Mouse (Mus musculus) myocyte (in vitro differentiated cells): ENCODE measurements around the gene Osbpl6. TPM values are rescaled to one million over a fixed set of nuclear protein-coding genes. Genes with fewer than 3 reads are reported as not detected.

Source experiments
- H3K27me3 ChIP-seq: one replicate; pipeline ENCODE4 v1.6.1; 2011; ENCODE audit not compliant: control insufficient read depth, insufficient read depth, insufficient read length
- H3K36me3 ChIP-seq: one replicate; pipeline ENCODE4 v1.6.1; 2011; ENCODE audit not compliant: control insufficient read depth, insufficient read depth
- H3K4me2 ChIP-seq: one replicate; pipeline ENCODE4 v1.6.1; 2011; ENCODE audit warnings: low read depth, control low read depth
- H3K4me3 ChIP-seq: one replicate; pipeline ENCODE4 v1.5.1; 2011; ENCODE audit warnings: mild to moderate bottlenecking, control low read depth, moderate library complexity
- H3K79me2 ChIP-seq: one replicate; pipeline ENCODE4 v1.6.1; 2011; ENCODE audit not compliant: control insufficient read depth, insufficient read depth
- H3ac ChIP-seq: one replicate; pipeline ENCODE4 v1.6.1; 2011; ENCODE audit not compliant: control insufficient read depth, insufficient read length
- CEBPB ChIP-seq: IDR thresholded peaks from 2 replicates; pipeline ENCODE4 v1.6.1; 2011; ENCODE audit warnings: mild to moderate bottlenecking, moderate library complexity; ENCODE audit not compliant: poor library complexity, insufficient read depth, severe bottlenecking
- E2F4 ChIP-seq: IDR thresholded peaks from one replicate; pipeline ENCODE4 v1.6.1; 2011; ENCODE audit warnings: mild to moderate bottlenecking, control low read depth, moderate library complexity; ENCODE audit not compliant: insufficient read depth
- MAX ChIP-seq: IDR thresholded peaks from one replicate; pipeline ENCODE4 v1.6.1; 2011; ENCODE audit warnings: low read depth, mild to moderate bottlenecking, control low read depth
- MYOD1 ChIP-seq, 3 experiments: IDR thresholded peaks; one replicate each; pipeline ENCODE4 v1.6.1; 2011; ENCODE audit warnings: control low read depth in 2 of 3, low read depth in 2 of 3, mild to moderate bottlenecking in 2 of 3, moderate library complexity in 1 of 3; ENCODE audit not compliant: insufficient read length in 2 of 3, control insufficient read depth in 1 of 3
- MYOG ChIP-seq, 3 experiments: IDR thresholded peaks; one replicate each; pipeline ENCODE4 v1.6.1; 2011; ENCODE audit warnings: control low read depth in 2 of 3, low read depth in 2 of 3, mild to moderate bottlenecking in 2 of 3; ENCODE audit not compliant: insufficient read length in 2 of 3, control insufficient read depth in 1 of 3, insufficient read depth in 1 of 3
- POLR2A ChIP-seq: IDR thresholded peaks from one replicate; pipeline ENCODE4 v1.6.1; 2011; ENCODE audit warnings: low read depth, mild to moderate bottlenecking, control low read depth, moderate library complexity; ENCODE audit not compliant: insufficient read length
- POLR2AphosphoS2 ChIP-seq: IDR thresholded peaks from one replicate; pipeline ENCODE4 v1.6.1; 2011; ENCODE audit warnings: low read depth, control low read depth; ENCODE audit not compliant: insufficient read length
- REST ChIP-seq: IDR thresholded peaks from one replicate; pipeline ENCODE4 v1.6.1; 2011; ENCODE audit warnings: mild to moderate bottlenecking, control low read depth, moderate library complexity; ENCODE audit not compliant: insufficient read depth, insufficient read length
- SRF ChIP-seq: IDR thresholded peaks from one replicate; pipeline ENCODE4 v1.6.1; 2011; ENCODE audit warnings: low read depth; ENCODE audit not compliant: control insufficient read depth, insufficient read length
- TCF12 ChIP-seq: IDR thresholded peaks from one replicate; pipeline ENCODE4 v1.6.1; 2011; ENCODE audit warnings: mild to moderate bottlenecking, control low read depth; ENCODE audit not compliant: poor library complexity, insufficient read depth, severe bottlenecking
- TCF3 ChIP-seq: IDR thresholded peaks from one replicate; pipeline ENCODE4 v1.6.1; 2011; ENCODE audit warnings: low read depth, control low read depth; ENCODE audit not compliant: insufficient read length
- USF1 ChIP-seq: IDR thresholded peaks from one replicate; pipeline ENCODE4 v1.6.1; 2011; ENCODE audit warnings: low read depth, mild to moderate bottlenecking, control low read depth, moderate library complexity
- polyA plus RNA-seq: library from polyadenylated mRNA; unstranded; fragments of >200 nt; fragmentation: generic; extraction: Trizol; gene quantifications from one replicate; pipeline ENCODE4 v1.2.1, GENCODE M21; 2012; ENCODE audit warnings: missing spikeins

Osbpl6 gene
- polyA plus RNA-seq, 1 experiment: 1.7 TPM

DNA sequence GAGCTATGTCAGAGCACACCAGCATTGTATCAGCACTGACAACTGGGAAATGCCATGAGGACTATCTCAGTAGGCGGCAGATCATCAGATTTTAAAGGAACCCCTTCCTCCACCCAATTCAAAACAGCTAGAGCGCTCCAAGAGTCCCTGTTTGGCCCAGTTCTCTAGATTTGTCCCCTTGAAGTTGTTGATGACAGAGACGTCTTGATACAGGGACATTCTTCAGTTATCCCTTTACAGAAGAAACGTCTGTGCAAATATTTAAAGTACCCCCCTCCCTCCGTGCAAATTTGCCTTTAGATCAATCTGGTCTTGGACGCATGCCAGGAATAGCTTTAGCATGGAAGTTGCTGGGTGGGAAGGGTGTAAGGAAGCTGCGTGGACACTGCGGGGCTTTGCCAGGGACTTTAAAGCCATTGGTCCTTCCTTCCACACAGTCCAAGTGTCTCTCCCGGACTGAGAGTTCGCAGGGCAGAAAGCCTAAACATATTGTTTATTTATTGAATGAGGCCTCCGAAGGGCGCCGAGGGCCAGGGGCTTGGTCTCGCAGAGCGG lies 635 bp upstream of the Osbpl6 start:
- TF ChIP-seq POLR2AphosphoS2 (no peak), CEBPB (no peak), SRF (no peak), MAX (no peak), TCF12 (no peak), POLR2A (no peak), MYOD1 (IDR thresholded peaks at IDR 0.05; ENCODE audit: control insufficient read depth in 1 of 3, insufficient read length in 2 of 3, low read depth in 2 of 3) (no peak), TCF3 (no peak), USF1 (no peak), MYOG (IDR thresholded peaks at IDR 0.05; ENCODE audit: control insufficient read depth in 1 of 3, insufficient read depth in 1 of 3, insufficient read length in 2 of 3, low read depth in 2 of 3) (no peak), E2F4 (no peak), REST (no peak)
- H3K4me3 ChIP-seq: peak overlapping the region; percentile 36
- H3K4me2 ChIP-seq: peak overlapping the region; percentile 81
- H3ac ChIP-seq: peak overlapping the region; percentile 58
- H3K27me3 ChIP-seq: peaks cover 7% of the 10 kb centered on the region
- no peaks in the 10 kb centered on the region for H3K79me2 ChIP-seq
- no peaks in the 10 kb centered on the region for H3K36me3 ChIP-seq

DNA sequence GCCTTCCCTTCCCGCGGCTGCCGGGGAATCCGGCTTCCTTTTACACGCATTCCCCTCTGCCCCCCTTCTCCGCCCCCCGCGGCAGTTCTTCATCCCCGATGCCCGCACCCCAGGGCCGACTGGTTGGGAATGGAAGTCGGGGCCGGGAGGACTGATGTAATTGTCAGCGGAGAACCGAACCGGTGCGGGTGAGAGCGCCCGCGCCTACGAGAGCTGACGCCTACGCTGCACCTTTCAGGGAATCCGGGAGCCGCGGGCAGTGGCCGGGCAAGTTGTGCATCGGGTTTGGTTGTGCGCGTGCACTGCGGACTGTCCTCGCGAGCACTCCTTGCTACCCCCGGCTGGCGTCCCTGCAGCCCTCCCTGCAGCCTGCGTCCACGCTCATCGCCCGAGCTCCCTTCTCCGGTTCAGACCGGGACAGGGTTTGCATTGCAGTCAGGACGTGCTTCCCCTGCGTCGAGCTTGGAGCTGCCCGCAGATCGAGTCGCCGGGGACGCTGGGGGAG lies 681 bp downstream of the Osbpl6 start:
- Histone ChIP-seq H3K4me2 (peak overlapping the region; percentile 81), H3K4me3 (peak overlapping the region; percentile 36), H3K27me3 (peaks cover 7% of the 10 kb centered on the region), H3ac (peak overlapping the region; percentile 58), H3K36me3 (no peaks in the 10 kb centered on the region), H3K79me2 (no peaks in the 10 kb centered on the region)
- TF ChIP-seq SRF: no peak
- no peak for TF ChIP-seq E2F4
- no peak for TF ChIP-seq USF1
- TF ChIP-seq POLR2A: no peak
- no peak for TF ChIP-seq MYOD1 (IDR thresholded peaks at IDR 0.05; ENCODE audit: control insufficient read depth in 1 of 3, insufficient read length in 2 of 3, low read depth in 2 of 3)
- no peak for TF ChIP-seq CEBPB
- no peak for TF ChIP-seq REST
- no peak for TF ChIP-seq MYOG (IDR thresholded peaks at IDR 0.05; ENCODE audit: control insufficient read depth in 1 of 3, insufficient read depth in 1 of 3, insufficient read length in 2 of 3, low read depth in 2 of 3)
- no peak for TF ChIP-seq TCF3
- no peak for TF ChIP-seq TCF12
- no peak for TF ChIP-seq POLR2AphosphoS2
- no peak for TF ChIP-seq MAX

DNA sequence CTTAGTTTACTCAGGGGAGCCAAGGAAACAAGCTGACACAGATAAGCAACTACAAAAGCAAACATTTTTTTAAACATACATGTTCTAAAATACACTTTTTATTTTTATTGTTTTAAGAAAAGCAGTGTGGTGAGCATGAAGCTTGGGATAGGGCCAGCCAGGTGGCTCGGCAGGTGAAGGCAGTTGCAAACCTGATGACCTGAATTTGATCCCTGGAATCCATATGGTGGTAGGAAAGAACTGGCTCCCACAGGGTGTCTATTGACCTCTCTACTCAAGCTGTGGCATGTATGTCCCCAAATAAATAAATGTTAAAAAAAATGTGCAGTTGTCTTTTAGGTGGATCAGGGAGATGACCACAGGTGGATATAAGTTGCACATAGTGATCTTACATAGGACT lies 3.2 kb downstream of the Osbpl6 start:
- no peaks in the 10 kb centered on the region for H3K79me2 ChIP-seq
- no peaks in the 10 kb centered on the region for H3K36me3 ChIP-seq
- TF ChIP-seq TCF12 (no peak), MAX (no peak), CEBPB (no peak), REST (no peak), MYOD1 (IDR thresholded peaks at IDR 0.05; ENCODE audit: control insufficient read depth in 1 of 3, insufficient read length in 2 of 3, low read depth in 2 of 3) (no peak), E2F4 (no peak), SRF (no peak), MYOG (IDR thresholded peaks at IDR 0.05; ENCODE audit: control insufficient read depth in 1 of 3, insufficient read depth in 1 of 3, insufficient read length in 2 of 3, low read depth in 2 of 3) (no peak), TCF3 (no peak), POLR2A (no peak), POLR2AphosphoS2 (no peak), USF1 (no peak)
- H3K27me3 ChIP-seq: peaks cover 7% of the 10 kb centered on the region
- no peak overlapping the region for H3K4me3 ChIP-seq
- no peak overlapping the region for H3ac ChIP-seq
- no peak overlapping the region for H3K4me2 ChIP-seq

DNA sequence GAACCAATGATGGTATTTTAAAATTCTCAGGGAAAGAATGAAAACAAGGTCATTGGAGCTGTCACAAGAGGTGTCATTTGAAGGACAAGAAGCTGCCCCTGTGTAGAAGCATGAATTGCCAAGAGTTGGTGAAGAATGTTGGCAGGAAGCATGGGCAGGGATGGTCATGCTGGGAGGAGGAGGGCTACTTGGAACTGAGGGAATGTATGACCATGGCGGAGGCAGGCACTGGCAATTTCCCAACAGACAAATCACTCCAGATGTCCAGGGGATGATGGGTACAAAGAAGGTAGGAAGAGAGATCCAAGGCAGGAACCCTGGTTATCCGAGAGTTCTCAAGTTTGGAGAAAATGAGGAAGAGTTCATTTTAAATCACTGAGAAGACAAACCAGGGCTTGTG lies 3.7 kb downstream of the Osbpl6 start:
- Histone ChIP-seq H3K79me2 (no peaks in the 10 kb centered on the region), H3K36me3 (no peaks in the 10 kb centered on the region), H3K4me3 (no peak overlapping the region), H3K4me2 (no peak overlapping the region), H3K27me3 (peaks cover 7% of the 10 kb centered on the region), H3ac (no peak overlapping the region)
- TF ChIP-seq MAX (no peak), MYOD1 (IDR thresholded peaks at IDR 0.05; ENCODE audit: control insufficient read depth in 1 of 3, insufficient read length in 2 of 3, low read depth in 2 of 3) (no peak), E2F4 (no peak), TCF3 (no peak), REST (no peak), USF1 (no peak), MYOG (IDR thresholded peaks at IDR 0.05; ENCODE audit: control insufficient read depth in 1 of 3, insufficient read depth in 1 of 3, insufficient read length in 2 of 3, low read depth in 2 of 3) (no peak), TCF12 (no peak), POLR2AphosphoS2 (no peak), SRF (no peak), POLR2A (no peak), CEBPB (no peak)
